17 mouse cellular contexts compared by ENCODE assay signal in genomic region chr17:68069484-68069883, GRCm38 (mm10).
DNase-seq lines count a peak whose midpoint lies in the region; ATAC-seq lines count a peak whose summit lies in the region.
"Had no signal": no experiment of that assay in that cellular context is flagged by ENCODE, and none has a peak within 500 bp of the region (broad histone marks: within the 10 kb centered on the region; RNA-seq: fewer than 3 reads in every experiment).

No protein-coding gene starts in this region.

- no peak overlapping the region for H3K9ac ChIP-seq in lung, embryonic 15.5 days
- no peak overlapping the region for H3K9ac ChIP-seq in embryonic facial prominence, embryonic 15.5 days
- H3K9ac ChIP-seq in intestine, embryonic 15.5 days, result no peak overlapping the region
- H3K9ac ChIP-seq in forebrain, embryonic 16.5 days (replicated peaks; ENCODE audit: low read depth, low read length), result no peak overlapping the region
- H3K9ac ChIP-seq: forebrain, embryonic 15.5 days; hindbrain, embryonic 14.5 days had no signal

- H3K36me3 ChIP-seq in lung, embryonic 15.5 days, result no peaks in the 10 kb centered on the region
- no peaks in the 10 kb centered on the region for H3K36me3 ChIP-seq in embryonic facial prominence, embryonic 15.5 days
- no peaks in the 10 kb centered on the region for H3K36me3 ChIP-seq in intestine, embryonic 15.5 days
- no peaks in the 10 kb centered on the region for H3K36me3 ChIP-seq in forebrain, embryonic 16.5 days (ENCODE audit: control insufficient read depth, insufficient read depth)
- H3K36me3 ChIP-seq: forebrain, embryonic 15.5 days; hindbrain, embryonic 10.5 days had no signal

- DNase-seq in lung, postnatal 14 days, result no peak
- DNase-seq in yolk sac, embryonic 10.5 days (ENCODE audit: low spot score), result peak; percentile 33
- DNase-seq: adrenal gland, adult 2 months; adrenal gland, postnatal 25 days; cerebellum, adult 18-20 months; cerebellum, adult 9-11 months; cerebellum, postnatal 36 days; gastrocnemius, postnatal 14 days; heart, adult 2 months had no signal

- peak overlapping the region; percentile 41 for H3K27ac ChIP-seq in lung, embryonic 15.5 days
- 0 out of 2 replicates have a peak overlapping the region, but pooled peaks have one; percentile 58 for H3K27ac ChIP-seq in embryonic facial prominence, embryonic 15.5 days (replicated peaks)
- H3K27ac ChIP-seq in intestine, embryonic 15.5 days, result peak overlapping the region; percentile 68
- H3K27ac ChIP-seq in forebrain, embryonic 16.5 days (ENCODE audit: low read length), result no peak overlapping the region
- H3K27ac ChIP-seq: forebrain, embryonic 15.5 days; heart, adult 2 months; hindbrain, embryonic 10.5 days; hindbrain, embryonic 14.5 days had no signal

- 35% methylated on average over 5 of the region's 5 CpGs for WGBS in lung, embryonic 15.5 days
- WGBS in embryonic facial prominence, embryonic 15.5 days, result 81% methylated on average over 5 of the region's 5 CpGs
- WGBS in intestine, embryonic 15.5 days, result 41% methylated on average over 5 of the region's 5 CpGs
- 93% methylated on average over 5 of the region's 5 CpGs for WGBS in forebrain, embryonic 16.5 days

- no peak overlapping the region for H3K4me2 ChIP-seq in lung, embryonic 15.5 days
- no peak overlapping the region for H3K4me2 ChIP-seq in embryonic facial prominence, embryonic 15.5 days (replicated peaks)
- H3K4me2 ChIP-seq in intestine, embryonic 15.5 days (replicated peaks), result peak overlapping the region; percentile 30; the same call in 1 of the 2 replicates
- H3K4me2 ChIP-seq in forebrain, embryonic 16.5 days (ENCODE audit: low read length), result no peak overlapping the region
- H3K4me2 ChIP-seq: forebrain, embryonic 15.5 days; heart, embryonic 11.5 days; hindbrain, embryonic 14.5 days had no signal

- H3K9me3 ChIP-seq in lung, embryonic 15.5 days, result no peaks in the 10 kb centered on the region
- H3K9me3 ChIP-seq in embryonic facial prominence, embryonic 15.5 days (replicated peaks), result no peaks in the 10 kb centered on the region
- H3K9me3 ChIP-seq in intestine, embryonic 15.5 days, result no peaks in the 10 kb centered on the region
- no peaks in the 10 kb centered on the region for H3K9me3 ChIP-seq in forebrain, embryonic 16.5 days (ENCODE audit: control insufficient read depth, low read length)
- H3K9me3 ChIP-seq: forebrain, embryonic 15.5 days; hindbrain, embryonic 10.5 days had no signal

- H3K4me3 ChIP-seq in lung, embryonic 15.5 days, result no peak overlapping the region
- no peak overlapping the region for H3K4me3 ChIP-seq in embryonic facial prominence, embryonic 15.5 days (replicated peaks)
- H3K4me3 ChIP-seq in intestine, embryonic 15.5 days (replicated peaks), result no peak overlapping the region
- no peak overlapping the region for H3K4me3 ChIP-seq in forebrain, embryonic 16.5 days (replicated peaks; ENCODE audit: low read length)
- H3K4me3 ChIP-seq: forebrain, embryonic 15.5 days; heart, adult 2 months; hindbrain, embryonic 10.5 days had no signal

- no peak for ATAC-seq in lung, embryonic 15.5 days (ENCODE audit: borderline replicate concordance, extremely low read depth, low FRiP score, low TSS enrichment)
- no peak for ATAC-seq in embryonic facial prominence, embryonic 15.5 days (ENCODE audit: insufficient number of reproducible peaks, low FRiP score, low TSS enrichment, low read depth)
- peak; percentile 62; the same call in 1 of the 2 replicates for ATAC-seq in intestine, embryonic 15.5 days
- no peak for ATAC-seq in forebrain, embryonic 16.5 days
- ATAC-seq: forebrain, embryonic 15.5 days had no signal

- H3K4me1 ChIP-seq in lung, embryonic 15.5 days, result peaks cover 28% of the 10 kb centered on the region
- H3K4me1 ChIP-seq in embryonic facial prominence, embryonic 15.5 days, result peaks cover 27% of the 10 kb centered on the region
- H3K4me1 ChIP-seq in intestine, embryonic 15.5 days (replicated peaks), result no peaks in the 10 kb centered on the region
- no peaks in the 10 kb centered on the region for H3K4me1 ChIP-seq in forebrain, embryonic 16.5 days (replicated peaks; ENCODE audit: control insufficient read depth, insufficient read depth, low read length)

- no peaks in the 10 kb centered on the region for H3K27me3 ChIP-seq in lung, embryonic 15.5 days
- no peaks in the 10 kb centered on the region for H3K27me3 ChIP-seq in embryonic facial prominence, embryonic 15.5 days
- H3K27me3 ChIP-seq in intestine, embryonic 15.5 days (replicated peaks), result no peaks in the 10 kb centered on the region
- no peaks in the 10 kb centered on the region for H3K27me3 ChIP-seq in forebrain, embryonic 16.5 days (replicated peaks; ENCODE audit: control insufficient read depth, insufficient read depth, low read length)
- H3K27me3 ChIP-seq: forebrain, embryonic 15.5 days had no signal
